Mouse (Mus musculus) ES-Bruce4 (cell line): ENCODE results near the gene Kcnd3.

Experiments used
- CTCF ChIP-seq: IDR thresholded peaks from one replicate; pipeline ENCODE4 v1.8.1; 2011; ENCODE audit warnings: low read depth, low read length
- POLR2A ChIP-seq: IDR thresholded peaks from one replicate; pipeline ENCODE4 v1.8.1; 2011; ENCODE audit warnings: low read length; ENCODE audit not compliant: insufficient read depth

DNA sequence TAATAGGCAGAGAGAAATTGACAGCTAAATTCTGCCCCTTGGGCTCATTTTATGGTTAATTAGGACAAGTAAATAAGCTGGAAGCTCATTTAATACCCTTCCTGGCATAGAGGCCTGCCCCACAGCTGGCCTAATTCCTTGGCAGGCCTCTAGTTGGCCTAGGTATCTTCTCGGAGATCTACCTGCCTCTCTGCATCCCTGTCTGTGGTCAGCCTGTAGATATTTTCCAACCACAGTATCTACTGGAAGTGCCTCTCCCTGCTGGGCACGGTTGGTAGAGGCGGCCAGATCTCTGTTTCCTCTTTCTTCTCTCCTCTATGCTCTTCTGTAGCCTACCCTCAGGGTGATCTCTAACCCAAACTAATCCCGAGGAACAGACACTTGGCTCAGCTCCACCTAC lies 267.8 kb downstream of the Kcnd3 start:
- TF ChIP-seq CTCF: no peak
- TF ChIP-seq POLR2A: no peak
